Mouse (Mus musculus): ENCODE results near the gene Cfap97.

GRCm38 (mm10) chr8:46151202-46152062 is at the start of gene Cfap97:
- TF ChIP-seq CTCF (IDR thresholded peaks at IDR 0.05; ENCODE audit: borderline replicate concordance, insufficient read depth, low read length): no peak
- no peak for TF ChIP-seq POLR2A (IDR thresholded peaks at IDR 0.05; ENCODE audit: low read depth, low read length)
